Mouse (Mus musculus) bone marrow macrophage, adult 2 months (primary cell): ENCODE results near the gene Lbp.

Experiments used
- CTCF ChIP-seq: IDR thresholded peaks from 2 replicates; pipeline ENCODE4 v1.5.1; 2012; ENCODE audit warnings: low read depth, mild to moderate bottlenecking, low read length, moderate library complexity
- POLR2A ChIP-seq: IDR thresholded peaks from 2 replicates; pipeline ENCODE4 v1.6.1; 2012; ENCODE audit warnings: mild to moderate bottlenecking, low read depth, low read length, borderline replicate concordance

DNA sequence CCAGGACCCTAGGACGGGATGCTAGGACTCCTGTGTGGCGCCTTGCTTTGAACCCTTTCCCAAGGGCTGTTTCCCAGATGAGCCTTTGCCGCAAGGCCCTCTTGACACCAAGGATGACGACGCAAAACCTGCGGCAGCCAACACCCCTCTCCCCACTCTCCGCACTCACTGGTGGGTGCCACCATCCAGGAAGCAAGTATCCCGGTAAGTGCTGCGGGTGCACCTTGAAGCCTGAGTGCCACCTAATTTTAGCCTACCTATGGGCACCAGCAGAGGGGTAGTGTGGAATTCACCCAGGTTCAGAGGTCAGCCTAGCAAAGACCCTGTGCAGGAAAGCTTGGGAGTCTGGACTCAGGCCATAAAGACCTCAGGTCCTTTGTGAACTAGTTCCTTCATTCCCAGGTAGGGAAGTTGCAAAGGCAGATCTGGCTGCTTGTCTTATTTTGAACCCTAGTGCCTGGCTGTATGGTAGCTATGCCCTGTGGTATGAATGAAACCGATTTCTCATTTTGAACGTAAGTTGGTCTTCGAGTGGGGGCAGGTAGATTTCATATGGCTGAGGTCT lies 69.9 kb downstream of the Lbp start:
- TF ChIP-seq CTCF (no peak), POLR2A (no peak)
